Mouse (Mus musculus) Patski (cell line): ENCODE measurements around the gene Ahnak2. TPM values are rescaled to one million over a fixed set of nuclear protein-coding genes. Genes with fewer than 3 reads are reported as not detected.

Experiments
- ATAC-seq: fragments of 100-300 bp; one replicate; pipeline ENCODE4 v1.8.0; 2021
- CTCF ChIA-PET: fragments of 350-600 bp; sonication (Branson Sonifier 250); formaldehyde crosslinking; loops from one replicate; lab custom pipeline; 2022; ENCODE audit warnings: inconsistent platforms; lab: Charles Lee
- POLR2A ChIA-PET: fragments of 350-600 bp; sonication (Branson Sonifier 250); formaldehyde crosslinking; loops from one replicate; lab custom pipeline; 2022; ENCODE audit warnings: antibody characterized with exemption, inconsistent platforms; lab: Charles Lee
- DNase-seq: peaks from one replicate; pipeline ENCODE4 v3.0.0-alpha.2; 2011; ENCODE audit warnings: low read depth, low spot score
- H3K27me3 ChIP-seq: fragments of 371-371 bp; one replicate; pipeline ENCODE4 v1.5.1; 2021
- CTCF ChIP-seq: fragments of 100-300 bp; IDR thresholded peaks from one replicate; pipeline ENCODE4 v1.5.1; 2021
- in situ Hi-C: fragments of 300-500 bp; cut with MboI; formaldehyde crosslinking; loops from 3 replicates; pipeline ENCODE4 v1.11.1; 2018; ENCODE audit warnings: low pct_unique_long_range_greater_than_20kb, mixed read lengths
- polyA plus RNA-seq: library from polyadenylated mRNA; unstranded; gene quantifications from one replicate; pipeline ENCODE4 v1.2.3, GENCODE M21; 2021

Ahnak2 gene
- polyA plus RNA-seq, 1 experiment from 2014 or later: 44.1 TPM

- TF ChIP-seq CTCF: no peak
- DNase-seq (no peak), ATAC-seq (no peak)
- in situ Hi-C loops: loop anchor here (5.0 kb wide), 2 partner anchors 44 to 51 kb away; no protein-coding TSS in a partner anchor
- no peaks in the 10 kb centered on the region for H3K27me3 ChIP-seq
- ChIA-PET POLR2A (no interaction called here), CTCF (interaction anchor here (0.8 to 1.8 kb wide), 4 partner anchors 11 to 45 kb away, joined by 3 to 7 read pairs (median 4); partner anchors contain the start of genes Cdca4 and Clba1)
These were observed 4.2 kb downstream of the Ahnak2 start for GRCm38 (mm10) chr12:112798332-112798681.

DNA sequence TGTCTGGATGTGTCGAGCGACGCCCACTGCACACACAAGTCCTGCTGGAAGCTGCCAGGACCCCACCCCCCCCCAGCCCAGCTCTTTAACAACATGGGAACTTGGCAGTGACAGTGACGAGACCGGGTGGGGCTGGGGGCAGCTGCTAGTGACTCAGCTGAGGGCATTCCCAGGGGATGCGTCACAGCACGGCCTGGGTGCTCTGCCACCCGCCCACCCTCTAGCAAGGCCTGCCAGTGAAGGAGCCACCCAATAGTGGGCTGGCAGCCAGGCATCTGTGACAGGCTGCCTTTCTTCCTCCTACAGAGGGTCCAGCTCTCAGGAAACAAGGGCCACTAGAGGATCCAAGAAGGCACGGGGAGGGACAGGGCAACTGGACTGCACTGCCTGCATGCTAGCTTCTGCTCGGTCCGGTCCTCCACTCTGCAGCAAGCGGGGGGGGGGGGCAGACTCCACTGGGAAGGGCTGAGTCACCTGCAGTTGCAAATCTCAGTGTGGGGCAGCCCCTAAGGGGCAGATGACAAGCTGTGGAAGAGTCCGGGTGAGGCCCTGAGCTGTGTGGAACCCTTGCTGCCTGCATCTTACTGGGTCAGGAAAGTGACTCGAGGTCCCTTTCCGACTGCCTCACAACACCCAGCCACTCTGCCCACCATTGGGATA is 4.7 kb downstream of the Ahnak2 start:
- in situ Hi-C loops: loop anchor here (5.0 kb wide), 2 partner anchors 44 to 51 kb away; no protein-coding TSS in a partner anchor

DNA sequence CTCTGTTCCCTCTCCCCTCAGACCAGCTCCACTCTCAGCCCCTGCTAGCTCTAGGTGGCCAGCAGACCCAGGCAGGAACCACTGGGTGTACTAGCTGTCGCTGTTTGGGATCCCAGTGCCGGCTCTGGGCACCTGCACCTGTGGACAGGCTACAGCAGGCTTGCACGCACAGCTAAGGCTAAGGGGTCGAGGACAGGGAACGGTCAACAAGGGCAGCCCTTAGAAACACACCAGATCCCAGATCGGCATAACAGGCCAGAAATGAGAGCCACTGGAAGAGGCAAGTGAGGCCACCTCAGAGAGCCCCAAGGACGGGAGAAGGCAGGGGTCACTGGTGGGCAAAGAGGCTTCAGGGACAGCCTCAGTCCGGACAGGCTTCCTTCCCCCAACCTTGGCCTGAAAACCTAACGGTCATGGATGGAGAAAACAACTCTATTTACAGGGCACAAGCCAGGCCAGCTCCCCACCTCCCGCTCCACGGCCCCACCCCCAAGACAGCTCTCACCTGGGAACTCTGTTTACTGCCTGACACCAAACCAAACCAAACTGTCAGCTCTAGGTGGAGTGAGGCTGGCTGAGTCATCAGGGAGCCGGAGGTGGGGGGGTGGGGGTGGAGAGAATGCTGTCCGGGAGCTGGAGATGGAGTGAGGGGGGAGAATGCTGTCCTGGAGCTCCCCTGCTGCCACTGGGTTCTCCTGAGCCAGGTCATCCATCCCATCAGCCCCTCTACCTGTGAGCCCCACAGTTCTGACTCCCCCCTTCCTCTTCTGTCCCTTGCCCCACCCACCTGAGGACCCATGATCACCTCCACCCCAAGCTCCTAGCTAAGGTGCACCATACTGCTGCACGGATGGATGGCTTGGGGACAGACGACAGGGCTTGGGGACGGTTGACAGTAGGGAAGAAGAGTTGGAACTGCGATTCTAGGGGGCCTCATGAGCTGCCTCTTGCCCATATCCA is 5.6 kb downstream of the Ahnak2 start:
- ATAC-seq: no peak
- CTCF ChIA-PET: interaction anchor here (1.1 to 2.2 kb wide), 5 partner anchors 19 to 50 kb away, joined by 3 to 8 read pairs (median 5); partner anchors contain the start of gene Pld4

More for the DNA sequence above, 4.7 kb downstream of the Ahnak2 start:
- ATAC-seq (peak; percentile 59), DNase-seq (no peak)
- TF ChIP-seq CTCF: no peak
- POLR2A ChIA-PET: interaction anchor here (1.1 to 1.2 kb wide), 2 partner anchors 51 to 55 kb away, joined by 3 to 4 read pairs; no protein-coding TSS in a partner anchor
- no peaks in the 10 kb centered on the region for H3K27me3 ChIP-seq
- CTCF ChIA-PET: interaction anchor here (0.8 to 1.8 kb wide), 5 partner anchors 11 to 46 kb away, joined by 3 to 7 read pairs (median 4); partner anchors contain the start of genes Cdca4 and Clba1

GRCm38 (mm10) chr12:112795466-112796104 is 6.9 kb downstream of the Ahnak2 start:
- in situ Hi-C loops: loop anchor here (5.0 kb wide), 2 partner anchors 47 to 48 kb away; no protein-coding TSS in a partner anchor
- ChIA-PET POLR2A (no interaction called here), CTCF (interaction anchor here (1.3 to 2.2 kb wide), 3 partner anchors 48 to 71 kb away, joined by 3 to 8 read pairs (median 3); no protein-coding TSS in a partner anchor)
- no peak for DNase-seq
- peak; percentile 18 for ATAC-seq
- TF ChIP-seq CTCF: no peak
- no peaks in the 10 kb centered on the region for H3K27me3 ChIP-seq

More for the DNA sequence above, 5.6 kb downstream of the Ahnak2 start:
- POLR2A ChIA-PET: interaction anchor here (1.1 to 1.2 kb wide), 2 partner anchors 50 to 54 kb away, joined by 3 to 4 read pairs; no protein-coding TSS in a partner anchor
- no peak for TF ChIP-seq CTCF
- DNase-seq: no peak
- in situ Hi-C loops: loop anchor here (5.0 kb wide), 2 partner anchors 45 to 50 kb away; no protein-coding TSS in a partner anchor
- H3K27me3 ChIP-seq: no peaks in the 10 kb centered on the region

- no peak for ATAC-seq
- H3K27me3 ChIP-seq: no peaks in the 10 kb centered on the region
- ChIA-PET POLR2A (no interaction called here), CTCF (interaction anchor here (1.3 to 2.2 kb wide), 3 partner anchors 48 to 71 kb away, joined by 3 to 8 read pairs (median 3); no protein-coding TSS in a partner anchor)
- in situ Hi-C loops: loop anchor here (5.0 kb wide), 2 partner anchors 47 to 48 kb away; no protein-coding TSS in a partner anchor
- TF ChIP-seq CTCF: no peak
- DNase-seq: no peak
These were observed 7.5 kb downstream of the Ahnak2 start for GRCm38 (mm10) chr12:112794998-112795397.

DNA sequence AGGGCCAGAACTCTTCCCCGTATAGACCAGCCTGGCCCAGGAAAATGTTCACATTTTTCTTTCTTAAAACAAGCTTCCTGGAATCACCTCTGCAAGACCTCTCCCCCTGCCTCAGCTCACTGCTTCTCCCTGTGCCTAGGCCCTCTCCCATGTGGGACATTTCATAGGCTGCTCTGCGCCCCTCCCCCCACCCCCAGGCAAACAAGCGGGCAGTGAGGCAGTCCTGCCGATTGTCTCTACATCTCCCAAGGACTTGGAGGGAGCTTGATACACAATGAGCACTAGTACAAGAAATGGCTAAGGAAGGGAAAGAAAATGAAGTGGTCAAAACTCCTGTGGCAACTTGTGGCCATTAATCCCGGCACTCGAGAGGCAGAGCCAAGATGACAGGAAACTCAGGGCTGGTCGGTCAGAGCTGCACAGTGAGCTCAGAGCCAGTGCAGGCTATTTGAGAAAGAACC is 8.1 kb downstream of the Ahnak2 start:
- in situ Hi-C loops: no loop called here
- CTCF ChIA-PET: interaction anchor here (1.3 to 1.6 kb wide), 2 partner anchors 50 to 70 kb away, joined by 3 read pairs; no protein-coding TSS in a partner anchor
- ATAC-seq (no peak), DNase-seq (no peak)
- no peaks in the 10 kb centered on the region for H3K27me3 ChIP-seq
- TF ChIP-seq CTCF: no peak
- POLR2A ChIA-PET: no interaction called here

DNA sequence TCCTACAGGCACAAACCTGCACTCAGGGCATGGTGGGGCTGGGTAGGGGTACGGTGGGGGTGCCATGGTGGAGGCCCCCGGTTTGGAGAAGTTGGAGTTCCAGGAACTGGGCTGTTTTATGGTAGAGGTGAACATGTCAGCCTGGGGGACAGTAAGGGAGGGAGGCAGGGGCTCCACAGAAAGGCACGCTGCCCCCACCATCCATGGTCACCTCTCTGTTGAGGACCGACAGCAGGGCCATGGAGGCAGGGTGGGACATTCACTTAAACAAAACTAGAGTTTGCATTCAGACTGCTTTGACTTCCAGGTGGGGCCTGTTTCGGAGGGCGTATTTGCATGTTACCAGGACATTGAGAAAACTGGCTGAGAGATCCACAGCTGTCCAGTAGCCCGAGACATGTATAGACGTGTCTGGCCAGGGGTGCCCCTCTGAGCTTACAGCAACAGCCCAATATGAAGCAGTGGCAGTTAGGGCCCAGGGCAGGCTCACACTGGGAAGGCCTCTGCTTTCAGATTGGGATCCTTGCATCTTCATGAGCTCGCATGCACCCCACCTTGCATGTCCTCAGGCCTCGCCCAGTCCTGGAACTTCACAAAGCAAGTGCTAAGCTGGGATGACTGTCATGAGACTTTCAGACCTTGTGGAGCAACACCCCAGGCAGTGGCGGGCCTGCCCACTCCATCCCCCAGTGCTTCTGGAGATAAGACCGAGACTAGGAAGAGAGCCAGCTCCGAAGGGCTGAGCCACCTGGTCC is 8.7 kb downstream of the Ahnak2 start:
- ATAC-seq (no peak), DNase-seq (no peak)
- ChIA-PET CTCF (interaction anchor here (1.3 to 1.6 kb wide), 2 partner anchors 51 to 69 kb away, joined by 3 read pairs; no protein-coding TSS in a partner anchor), POLR2A (no interaction called here)
- in situ Hi-C loops: no loop called here
- no peak for TF ChIP-seq CTCF
- no peaks in the 10 kb centered on the region for H3K27me3 ChIP-seq

GRCm38 (mm10) chr12:112791026-112791425 is 11.4 kb downstream of the Ahnak2 start:
- ChIA-PET POLR2A (no interaction called here), CTCF (no interaction called here)
- no peak for TF ChIP-seq CTCF
- DNase-seq (no peak), ATAC-seq (no peak)
- in situ Hi-C loops: no loop called here
- no peaks in the 10 kb centered on the region for H3K27me3 ChIP-seq

DNA sequence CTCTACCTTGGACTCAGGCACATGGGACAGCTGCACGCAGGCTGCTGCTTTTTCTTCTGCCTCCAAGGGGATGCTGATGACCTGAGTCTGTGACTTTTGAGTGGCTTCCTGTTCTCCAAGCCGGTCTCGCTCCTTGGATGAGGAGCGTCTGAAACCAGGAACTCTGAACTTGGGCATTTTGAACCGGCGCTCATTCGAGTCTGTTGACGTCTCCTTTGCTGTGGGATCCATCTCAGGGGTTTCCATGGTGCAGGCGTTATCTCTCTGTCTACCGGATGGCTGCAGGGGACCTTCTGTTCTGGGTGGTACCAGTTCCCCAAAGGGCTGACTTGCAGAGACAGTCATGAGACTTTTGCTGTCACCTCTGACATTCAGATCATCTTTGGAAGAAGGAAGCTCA is 28.0 kb downstream of the Ahnak2 start:
- ATAC-seq: no peak
- no peaks in the 10 kb centered on the region for H3K27me3 ChIP-seq
- in situ Hi-C loops: no loop called here
- POLR2A ChIA-PET: no interaction called here
- no peak for DNase-seq
- CTCF ChIA-PET: no interaction called here
- TF ChIP-seq CTCF: no peak
